Mouse (Mus musculus): Measurements from ENCODE around the gene Med28. TPM values are rescaled to one million over a fixed set of nuclear protein-coding genes. Genes with fewer than 3 reads are reported as not detected.

The Med28 gene
- polyA plus RNA-seq, 1 experiment from 2014 or later, result 341 TPM

GRCm38 (mm10) chr5:45576716-45577115 is 56.7 kb downstream of the Med28 start:
- peaks cover 6% of the 10 kb centered on the region for H3K4me1 ChIP-seq (replicated peaks)
- H3K9me3 ChIP-seq, result no peaks in the 10 kb centered on the region
- DNase-seq (ENCODE audit: low spot score), result no peak
- no peaks in the 10 kb centered on the region for H3K27me3 ChIP-seq (ENCODE audit: insufficient read depth, poor library complexity, severe bottlenecking)
- no peak overlapping the region for H3K4me3 ChIP-seq
- WGBS, result 82% methylated on average over 3 of the region's 3 CpGs
- no peaks in the 10 kb centered on the region for H3K36me3 ChIP-seq
- no peak overlapping the region for H3K27ac ChIP-seq

DNA sequence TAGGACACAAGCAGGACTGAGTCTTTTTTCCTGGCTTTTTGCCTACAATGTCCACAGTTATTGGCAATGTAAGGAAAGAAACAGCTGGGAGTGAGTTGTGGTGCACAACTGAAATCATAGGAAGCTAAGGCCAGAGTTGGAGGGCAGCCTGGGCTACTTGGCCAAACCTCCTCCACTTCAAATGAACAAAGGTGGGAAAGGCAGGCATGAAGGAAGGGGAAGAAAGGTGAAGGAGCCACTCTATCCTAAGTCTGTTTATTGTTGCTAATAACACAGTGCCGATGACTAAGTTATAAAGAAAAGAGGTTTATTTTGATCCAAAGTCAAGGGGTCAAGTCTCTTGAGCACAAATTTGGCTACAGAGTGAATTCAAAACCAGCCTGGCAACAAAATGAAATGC is 57.3 kb downstream of the Med28 start:
- no peaks in the 10 kb centered on the region for H3K36me3 ChIP-seq
- no peaks in the 10 kb centered on the region for H3K27me3 ChIP-seq (ENCODE audit: insufficient read depth, poor library complexity, severe bottlenecking)
- no peak overlapping the region for H3K4me3 ChIP-seq
- H3K9me3 ChIP-seq, result no peaks in the 10 kb centered on the region
- H3K27ac ChIP-seq, result no peak overlapping the region
- peaks cover 6% of the 10 kb centered on the region for H3K4me1 ChIP-seq (replicated peaks)
- DNase-seq (ENCODE audit: low spot score), result no peak
- 89% methylated on average over 1 of the region's 1 CpGs for WGBS

Other genes starting within 250 kb of the Med28 start
- 123 and 130 TPM in 2 replicates for gene Qdpr, start 70.0 kb upstream of the Med28 start, polyA plus RNA-seq (2016; fragmentation: Nextera tagmentation; extraction: Ambion mirVana)
- 0.27 TPM in 1 of 2 replicates, not detected in the other for gene Clrn2, start 66.5 kb upstream of the Med28 start, polyA plus RNA-seq (2016; fragmentation: Nextera tagmentation; extraction: Ambion mirVana)
- gene Lap3, start 26.9 kb upstream of the Med28 start, polyA plus RNA-seq (2016; fragmentation: Nextera tagmentation; extraction: Ambion mirVana), result 82.3 and 103 TPM in 2 replicates
- 0.44 and 0.62 TPM in 2 replicates for gene Fam184b, start 119.4 kb downstream of the Med28 start, polyA plus RNA-seq (2016; fragmentation: Nextera tagmentation; extraction: Ambion mirVana)
- 47.3 and 65.5 TPM in 2 replicates for gene Ncapg, start 149.7 kb downstream of the Med28 start, polyA plus RNA-seq (2016; fragmentation: Nextera tagmentation; extraction: Ambion mirVana)